Mouse (Mus musculus) mouse embryonic stem cell (cell line): ENCODE results near the gene Ttc9c.

Experiments
- in situ Hi-C, 2 experiments: fragments of 300-500 bp; cut with MboI; formaldehyde crosslinking; loops; 1 replicate in 1 of 2; 3 replicates in 1 of 2; pipeline ENCODE4 v1.14.3; 2019 to 2020; ENCODE audit warnings: low sequenced_read_pairs in 2 of 2, low pct_unique_long_range_greater_than_20kb in 1 of 2, mixed read lengths in 1 of 2; ENCODE audit not compliant: unreplicated experiment in 1 of 2

Ttc9c gene

DNA sequence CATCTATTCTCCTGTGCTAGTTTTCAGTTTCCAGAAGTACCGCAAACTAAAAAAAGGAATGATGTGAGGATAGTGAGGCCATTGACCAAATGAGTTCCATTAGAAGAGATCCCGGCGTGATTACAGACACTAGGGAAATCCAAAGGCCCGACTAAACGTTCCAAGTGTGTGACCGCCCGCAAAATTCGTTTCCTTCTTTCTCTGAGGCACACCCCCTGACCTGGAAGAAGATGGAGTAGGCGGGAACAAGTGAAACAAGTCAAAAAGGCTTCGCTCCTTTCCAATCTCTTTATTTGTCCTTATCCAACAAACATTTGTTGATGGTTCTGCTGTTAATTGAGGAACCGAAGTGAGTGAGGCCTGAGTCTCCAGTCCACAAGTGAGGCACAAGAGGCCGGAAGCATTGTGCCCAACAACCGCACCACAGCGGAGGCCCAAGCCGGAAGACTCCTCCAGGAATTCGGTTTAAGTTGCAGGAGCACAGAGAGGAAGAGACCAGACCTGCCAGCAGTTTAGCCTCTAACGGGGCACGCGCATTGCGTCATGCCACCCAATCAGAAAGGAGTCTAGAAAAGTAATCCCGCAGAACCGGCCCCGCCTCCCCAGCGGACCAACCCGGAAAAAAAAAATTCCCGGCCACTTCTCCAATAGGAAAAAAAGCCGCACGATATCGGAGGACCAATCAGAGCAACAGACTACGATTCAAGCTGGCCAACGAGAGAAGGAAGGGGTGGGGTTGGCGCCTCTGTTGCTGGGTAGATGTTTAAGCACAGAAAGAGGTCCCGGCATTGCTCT, at the start of gene Ttc9c:
Gene Ttc9c, minus strand, starts transcription at position 533 of the 795 bp plus-strand sequence.
- in situ Hi-C loops, result no loop called here

DNA sequence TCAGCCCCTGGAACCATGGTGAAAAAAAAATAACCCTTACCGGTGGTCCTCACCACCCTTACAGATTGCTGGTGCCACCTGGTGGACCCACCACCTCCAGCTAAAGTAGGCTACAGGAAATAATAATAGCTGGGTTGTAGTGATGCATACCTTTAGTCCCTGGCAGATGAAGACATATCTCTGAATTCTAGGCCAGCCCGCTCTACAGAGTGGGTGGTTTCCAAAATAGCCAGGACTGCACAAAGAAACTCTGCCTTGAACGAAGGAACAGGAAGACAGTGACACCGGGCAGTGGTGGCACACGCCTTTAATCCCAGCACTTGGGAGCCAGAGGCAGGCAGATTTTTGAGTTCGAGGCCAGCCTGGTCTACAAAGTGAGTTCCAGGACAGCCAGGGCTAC, 45.1 kb upstream of the Ttc9c start:
- in situ Hi-C loops, result loop anchor here in 1 of 2 experiments (25.0 kb wide), 1 partner anchor 973 kb away; the partner anchor contains the start of gene Scgb2a2

DNA sequence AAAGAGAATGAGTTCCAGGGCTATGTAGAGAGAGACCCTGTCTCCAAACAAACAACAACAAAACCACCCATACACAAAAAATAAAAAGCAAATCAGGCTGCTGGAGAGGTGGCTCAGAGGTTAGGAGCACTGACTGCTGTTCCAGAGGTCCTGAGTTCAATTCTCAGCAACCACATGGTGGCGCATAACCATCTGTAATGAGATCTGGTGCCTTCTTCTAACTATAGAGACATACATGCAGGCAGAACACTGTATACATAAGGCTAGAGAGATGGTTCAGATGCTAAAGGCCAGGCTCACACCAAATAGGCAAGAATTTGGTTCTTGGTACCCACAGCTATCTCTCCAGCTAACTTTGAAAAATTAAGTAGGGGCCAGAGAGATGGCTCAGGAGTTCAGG, 39.9 kb upstream of the Ttc9c start:
- in situ Hi-C loops, result loop anchor here in 1 of 2 experiments (5.0 to 25.0 kb wide), 2 partner anchors 258 to 978 kb away; partner anchors contain the start of gene Scgb2a2

DNA sequence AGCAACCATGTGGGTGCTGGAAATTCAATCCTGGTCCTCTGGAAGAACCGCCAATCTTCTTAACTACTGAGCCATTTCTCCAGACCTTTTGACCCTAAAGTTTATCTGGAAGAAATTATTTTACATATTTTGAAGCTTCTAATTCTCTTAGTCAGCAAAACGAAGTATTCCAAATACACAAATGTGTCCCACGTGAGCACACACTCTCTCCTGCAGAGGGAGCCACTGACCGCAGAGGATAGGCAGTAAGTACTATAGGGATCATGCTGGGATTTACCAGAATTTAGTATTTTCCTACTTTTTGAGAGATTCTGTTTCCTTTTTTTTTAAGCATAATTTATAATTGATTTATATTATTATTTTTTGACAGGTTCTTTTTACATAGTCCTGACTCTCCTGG, 38.6 kb upstream of the Ttc9c start:
- in situ Hi-C loops, result loop anchor here in 1 of 2 experiments (5.0 to 25.0 kb wide), 2 partner anchors 260 to 980 kb away; partner anchors contain the start of gene Scgb2a2

DNA sequence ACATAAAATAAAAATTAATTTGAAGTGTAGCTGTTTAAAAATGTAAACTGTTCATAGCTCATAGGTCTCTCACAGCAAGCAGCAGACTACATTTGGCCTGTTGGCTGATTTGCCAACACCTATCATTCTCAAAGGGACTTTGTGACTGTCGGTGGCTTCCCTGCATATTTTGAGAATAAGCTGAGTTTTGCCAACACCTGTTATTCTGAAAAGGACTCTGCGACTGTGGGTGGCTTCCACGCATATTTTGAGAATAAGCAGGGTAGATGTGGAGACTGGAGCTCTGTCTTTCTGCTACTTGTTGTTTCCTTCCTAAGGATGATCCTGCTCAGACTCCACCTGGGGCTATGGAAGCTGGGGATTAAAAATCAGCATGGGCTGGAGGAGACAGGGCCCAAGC, 34.0 kb upstream of the Ttc9c start:
- in situ Hi-C loops, result loop anchor here (5.0 to 25.0 kb wide), 2 partner anchors 259 to 984 kb away; partner anchors contain the start of gene Scgb2a2 (in 1 of the 2)

DNA sequence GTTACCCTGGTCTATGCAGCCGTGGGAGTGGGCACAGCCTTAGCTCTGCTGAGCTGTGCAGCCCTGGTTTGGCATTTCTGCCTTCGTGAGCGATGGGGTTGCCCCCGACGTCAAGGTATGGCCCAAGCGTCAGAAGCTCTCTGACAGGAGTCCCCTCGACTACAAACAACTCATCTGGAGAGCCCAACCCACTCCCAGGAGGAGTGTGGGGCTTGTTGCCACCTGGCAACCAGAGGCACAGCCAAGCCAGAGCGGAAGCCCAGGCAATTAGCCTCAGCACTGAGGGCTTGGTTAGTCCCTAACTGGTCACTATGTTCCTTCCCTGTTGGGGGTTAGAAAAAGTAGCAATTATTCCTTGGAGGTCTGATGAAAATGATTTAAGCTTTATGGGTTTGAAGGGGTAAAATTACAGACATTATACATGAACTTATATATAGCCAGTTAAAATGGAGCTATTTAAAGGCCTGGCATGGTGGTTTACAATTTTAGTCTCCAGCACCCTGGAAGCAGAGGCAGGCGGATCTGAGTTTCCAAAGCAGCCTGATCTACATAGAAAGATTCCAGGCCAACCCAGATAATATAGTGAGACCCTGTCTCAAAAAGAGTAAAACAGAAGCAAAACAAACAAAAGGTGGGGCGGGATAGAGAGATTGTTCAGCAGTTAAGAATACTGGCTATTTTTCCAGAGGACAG, 33.2 kb upstream of the Ttc9c start:
- in situ Hi-C loops, result loop anchor here (5.0 to 25.0 kb wide), 2 partner anchors 260 to 985 kb away; partner anchors contain the start of gene Scgb2a2 (in 1 of the 2)

DNA sequence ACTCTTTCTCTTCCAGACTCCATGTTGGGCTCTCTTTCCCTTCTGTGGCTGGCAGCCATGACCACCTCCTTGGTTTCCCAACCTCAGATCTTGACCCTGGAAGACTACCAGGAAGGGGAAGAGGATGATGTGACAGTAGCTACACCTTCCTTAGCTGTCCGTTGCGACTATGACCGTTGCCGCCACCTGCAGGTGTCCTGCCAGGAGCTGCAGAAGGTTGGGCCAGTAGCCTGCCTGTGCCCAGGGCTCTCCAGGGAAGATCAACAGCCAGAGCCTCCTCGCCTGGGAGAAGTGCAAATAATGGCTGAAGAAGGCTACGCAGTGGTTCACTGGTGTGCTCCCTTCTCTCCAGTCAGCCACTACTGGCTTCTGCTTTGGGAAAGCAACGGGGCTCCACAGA, 32.5 kb upstream of the Ttc9c start:
- in situ Hi-C loops, result loop anchor here (5.0 to 25.0 kb wide), 2 partner anchors 261 to 986 kb away; partner anchors contain the start of gene Scgb2a2 (in 1 of the 2)

DNA sequence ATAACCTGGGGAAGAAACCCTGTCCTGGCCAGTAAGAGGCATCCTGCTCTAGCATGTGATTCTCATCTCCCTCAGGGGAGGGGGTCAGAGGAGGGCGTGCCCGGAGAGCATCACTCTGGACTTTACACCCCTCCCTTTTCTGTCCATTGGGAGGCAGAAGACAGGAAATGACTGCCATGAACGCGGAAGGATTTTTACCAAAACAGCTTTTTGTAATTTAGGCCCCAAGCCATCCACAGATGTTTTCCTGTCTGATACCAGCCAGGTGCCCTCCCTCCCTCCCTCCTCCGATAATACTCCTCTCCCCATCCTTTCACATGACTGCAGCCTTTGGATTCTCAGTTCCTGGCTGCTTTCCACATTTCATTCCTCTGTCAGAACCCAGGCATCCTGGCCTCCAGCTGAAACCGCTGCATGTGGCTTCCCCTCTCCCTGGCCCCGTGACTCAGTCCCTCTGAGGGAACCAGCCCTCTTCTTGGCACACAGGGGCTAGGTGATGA, 31.3 kb upstream of the Ttc9c start, which contains the start of gene Lrrn4cl:
Gene Lrrn4cl, plus strand, starts transcription at position 367 of the 500 bp plus-strand sequence.
- in situ Hi-C loops, result loop anchor here (5.0 to 25.0 kb wide), 2 partner anchors 262 to 987 kb away; partner anchors contain the start of gene Scgb2a2 (in 1 of the 2)

DNA sequence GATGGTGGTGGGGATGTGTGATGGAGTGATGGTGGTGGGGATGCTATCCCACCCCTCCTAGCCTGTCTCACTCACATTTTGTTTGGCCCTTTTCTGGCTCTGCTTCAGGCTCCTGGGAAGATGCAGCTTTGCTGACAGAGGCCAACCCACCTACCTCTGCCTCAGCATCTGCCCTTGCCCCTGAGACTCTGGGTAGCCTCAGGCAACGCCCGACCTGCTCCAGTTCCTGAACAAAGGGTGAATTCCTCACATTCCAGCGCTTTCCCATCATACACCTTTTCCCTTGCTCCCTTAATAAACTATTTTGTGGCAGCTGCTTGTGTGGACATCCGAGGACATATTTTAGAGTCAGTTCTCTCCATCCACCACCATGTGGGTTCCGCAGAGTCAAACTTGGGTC, 29.2 kb upstream of the Ttc9c start:
- in situ Hi-C loops, result no loop called here

DNA sequence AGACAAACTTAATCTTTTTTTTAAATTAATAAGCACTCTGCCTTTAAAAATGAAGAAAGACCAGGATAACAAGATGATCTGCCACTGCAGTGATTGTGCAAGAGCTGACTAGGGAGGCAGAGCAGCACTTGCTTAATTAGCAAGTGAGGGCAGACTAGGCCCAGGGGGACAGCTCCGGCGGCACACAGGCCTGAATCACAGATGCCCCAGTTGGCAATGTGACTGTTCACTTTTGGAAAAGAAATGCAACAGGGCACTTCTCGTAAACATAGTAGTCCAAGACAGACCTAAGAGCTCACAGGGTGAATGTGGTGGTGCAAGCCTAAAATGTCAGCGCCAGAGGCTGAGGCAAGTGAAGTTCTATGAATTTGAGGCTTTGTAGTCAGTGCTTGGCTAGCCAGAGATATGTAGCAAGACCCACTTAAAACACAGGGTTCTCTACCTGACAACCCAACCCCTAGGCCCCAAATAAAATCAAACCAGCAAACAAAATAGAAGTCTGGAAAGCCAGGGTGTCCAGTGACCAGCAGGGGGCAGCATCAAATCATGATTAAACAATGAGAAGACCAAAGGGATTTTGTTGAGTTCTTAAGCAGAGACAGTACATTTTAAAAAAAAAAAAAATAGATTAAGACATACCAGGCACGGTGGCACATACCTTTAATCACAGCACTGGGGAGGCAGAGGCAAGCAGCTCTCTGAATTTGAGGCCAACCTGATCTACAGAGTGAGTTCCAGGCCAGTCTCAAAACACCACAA, 25.4 kb upstream of the Ttc9c start:
- in situ Hi-C loops, result no loop called here

DNA sequence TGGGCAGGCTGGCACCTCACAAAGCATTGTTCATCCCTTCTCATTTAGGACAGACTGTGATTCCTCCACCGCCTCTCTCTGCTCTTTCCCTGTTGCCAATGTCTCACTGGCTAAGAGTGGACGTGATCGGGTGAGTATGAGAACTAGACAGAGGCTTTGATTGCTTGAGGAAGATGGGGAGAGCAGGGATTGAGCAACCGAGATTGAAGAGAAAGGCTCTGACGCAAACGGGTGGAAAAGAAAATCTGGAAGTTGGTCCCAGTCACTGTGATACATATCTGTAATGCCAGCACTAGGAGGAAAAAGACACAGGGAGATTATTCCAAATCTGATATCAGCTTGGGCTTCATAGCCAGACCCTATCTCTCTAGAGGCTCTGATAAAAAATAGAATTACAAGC, 23.8 kb upstream of the Ttc9c start:
- in situ Hi-C loops, result no loop called here

DNA sequence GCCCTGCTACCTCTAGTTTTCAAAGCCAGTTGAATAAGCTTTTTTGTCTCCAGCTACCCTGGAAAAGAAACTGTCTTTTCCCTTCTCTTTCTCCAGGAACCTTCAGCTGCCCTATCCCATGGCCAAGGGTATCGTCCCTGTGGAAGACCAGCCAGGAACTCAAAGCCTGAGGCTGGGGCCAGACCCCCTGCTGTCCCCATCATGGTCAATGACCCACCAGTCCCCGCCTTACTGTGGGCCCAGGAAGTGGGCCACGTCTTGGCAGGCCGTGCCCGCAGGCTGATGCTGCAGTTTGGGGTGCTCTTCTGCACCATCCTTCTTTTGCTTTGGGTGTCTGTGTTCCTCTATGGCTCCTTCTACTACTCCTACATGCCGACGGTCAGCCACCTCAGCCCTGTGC, 21.9 kb upstream of the Ttc9c start:
- in situ Hi-C loops, result no loop called here

DNA sequence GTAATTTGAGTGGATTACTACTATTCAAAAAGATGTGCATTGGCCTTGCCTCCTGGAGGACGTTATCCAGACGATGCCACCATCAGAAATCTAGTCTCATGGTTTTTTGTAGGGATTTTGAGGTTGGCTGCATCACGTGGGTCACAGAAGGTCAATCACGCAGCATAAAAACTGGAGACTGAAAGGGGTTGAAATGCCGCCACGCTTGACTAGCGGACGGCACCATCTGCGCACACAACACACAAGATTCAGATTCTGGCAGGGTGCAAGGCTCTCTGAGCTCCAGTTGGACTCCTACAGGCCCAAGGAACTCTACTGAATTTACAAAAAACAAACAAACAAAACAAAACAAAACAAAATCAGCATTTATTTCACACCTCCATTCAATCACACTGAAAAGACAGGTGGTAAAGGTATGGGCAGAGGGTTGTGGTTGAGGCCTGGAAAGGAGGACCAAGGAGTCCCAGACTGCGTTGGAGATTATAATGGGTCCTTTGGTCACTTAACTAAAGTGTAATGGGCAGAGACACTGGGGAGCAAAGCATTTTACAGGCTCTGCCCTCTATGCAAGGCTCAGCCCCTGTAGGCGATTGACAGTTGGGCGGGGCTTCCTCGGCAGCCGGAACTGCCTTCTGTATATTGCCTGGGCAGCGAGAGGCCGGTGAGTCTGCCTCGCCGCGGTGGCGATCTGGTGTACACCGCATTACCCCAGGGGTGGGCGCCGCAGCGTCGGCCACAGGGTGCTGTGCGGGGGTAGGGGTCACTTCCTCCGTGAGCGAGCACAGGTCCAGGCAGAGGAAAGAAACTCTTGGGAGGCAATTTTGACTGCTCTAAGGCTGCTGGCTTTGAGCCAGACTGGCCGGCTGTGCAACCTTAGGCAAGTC, 21.0 kb upstream of the Ttc9c start:
- in situ Hi-C loops, result no loop called here

DNA sequence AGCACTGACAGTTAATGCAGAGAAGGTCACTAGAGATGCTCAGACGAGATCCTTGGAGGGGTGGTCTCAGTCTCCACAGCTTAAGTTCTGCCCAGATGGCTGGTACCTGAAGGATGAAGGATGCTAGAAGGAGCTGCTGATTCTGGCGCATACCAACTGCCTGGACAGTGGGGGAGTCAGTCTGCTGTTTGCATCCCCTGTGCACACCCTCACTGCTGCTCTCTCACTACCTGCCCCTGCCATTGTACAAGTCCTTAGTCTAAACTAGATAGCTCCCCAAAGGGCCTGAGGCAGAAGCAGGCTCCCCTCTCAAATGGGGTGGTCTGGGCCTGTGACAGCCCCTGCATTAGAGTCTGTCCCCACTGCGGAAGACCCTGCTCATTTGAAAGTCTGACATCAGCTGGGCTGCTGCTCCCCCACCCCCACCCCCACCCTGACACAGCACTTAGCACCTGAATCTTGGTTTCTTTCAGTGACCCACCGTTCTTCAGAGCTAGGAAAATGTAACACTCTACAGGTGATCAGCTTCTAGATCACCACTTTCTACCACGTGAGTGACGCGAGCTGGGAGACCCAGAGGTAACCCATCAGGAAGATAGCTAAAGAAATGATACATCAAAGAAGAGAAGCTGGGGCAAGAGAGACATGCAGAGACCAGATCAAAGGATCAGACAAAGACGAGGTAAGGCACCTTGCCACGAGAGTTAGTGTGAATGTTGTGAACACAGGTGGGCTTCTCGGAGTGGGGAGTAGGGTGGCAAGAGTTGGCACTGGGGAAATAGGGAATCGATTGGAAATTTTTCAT, 20.2 kb upstream of the Ttc9c start, which contains the start of gene Gng3:
Gene Gng3, minus strand, starts transcription at position 92 of the 805 bp plus-strand sequence.
- in situ Hi-C loops, result no loop called here

DNA sequence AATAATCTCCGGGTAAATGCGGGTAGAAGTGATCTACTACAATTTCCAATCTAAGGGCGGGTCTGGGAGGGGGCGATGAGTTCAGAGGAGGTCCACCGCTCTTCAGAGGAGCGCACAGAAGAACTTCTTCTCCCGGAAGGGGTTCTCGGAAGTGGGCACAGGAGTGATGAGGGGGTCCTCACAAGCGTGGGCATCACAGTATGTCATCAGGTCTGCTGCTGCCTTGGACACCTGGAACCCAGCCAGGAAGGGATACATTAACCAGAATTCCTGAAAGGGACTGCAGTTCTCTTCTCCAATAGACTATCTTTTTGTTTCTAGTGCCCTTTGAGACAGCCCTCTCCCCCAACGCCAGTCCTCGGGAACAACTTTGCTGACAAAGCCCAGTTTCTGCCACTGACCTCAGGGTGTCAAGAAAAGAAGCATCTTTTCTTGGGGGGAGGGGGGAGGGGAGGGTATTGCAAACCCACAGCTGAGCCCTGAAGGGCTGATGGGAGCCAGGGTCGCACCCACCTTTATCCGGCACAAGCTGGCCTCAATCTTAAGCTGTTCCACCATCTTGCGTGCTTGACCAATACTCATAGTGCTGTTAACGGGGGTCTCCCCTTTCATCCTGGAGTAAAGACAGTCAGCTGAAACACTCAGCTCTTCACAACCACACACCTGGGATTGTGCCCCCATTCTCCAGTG, 19.1 kb upstream of the Ttc9c start:
- in situ Hi-C loops, result no loop called here

DNA sequence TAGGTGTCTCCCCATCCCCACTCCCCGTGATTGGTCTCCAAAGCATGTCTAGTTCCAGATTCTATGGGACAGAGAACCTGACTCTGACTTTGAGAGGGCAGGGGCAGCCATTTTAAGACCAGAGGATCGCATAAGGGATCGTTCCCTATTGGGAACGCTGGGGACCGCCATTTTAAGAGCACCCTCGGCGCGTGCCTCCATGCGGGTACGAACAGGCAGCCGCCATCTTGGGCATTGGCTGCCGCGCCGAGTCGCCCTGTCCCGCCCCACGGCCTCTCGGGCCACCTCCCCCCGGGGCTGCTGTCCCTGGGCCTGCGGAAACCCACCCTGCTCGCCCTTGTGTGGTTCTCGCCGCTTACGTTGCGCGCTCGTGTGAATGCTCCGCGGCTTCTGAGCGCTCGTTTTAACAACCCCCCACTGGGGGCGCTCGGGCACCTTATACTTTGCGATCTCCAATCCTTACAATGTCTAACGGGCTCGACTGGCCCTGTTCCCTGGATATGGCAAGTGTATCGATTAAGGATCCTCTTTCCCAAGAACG, 18.2 kb upstream of the Ttc9c start, which contains the start of gene Bscl2:
Gene Bscl2, plus strand, starts transcription at position 217 of the 541 bp plus-strand sequence.
- in situ Hi-C loops, result no loop called here
